Mouse (Mus musculus): Measurements from ENCODE around the gene Gpc6. TPM values are rescaled to one million over a fixed set of nuclear protein-coding genes. Genes with fewer than 3 reads are reported as not detected.

The Gpc6 gene
- polyA plus RNA-seq, 1 experiment, result 61.9 TPM

- H3K27ac ChIP-seq (ENCODE audit: insufficient read depth, low read length), result no peak overlapping the region
- no peak overlapping the region for H3K4me3 ChIP-seq (ENCODE audit: insufficient read depth, low read length)
Measured at GRCm38 (mm10) chr14:117369331-117369866, 444.3 kb downstream of the Gpc6 start.

GRCm38 (mm10) chr14:117376822-117377376 lies 451.8 kb downstream of the Gpc6 start:
- no peak overlapping the region for H3K4me3 ChIP-seq (ENCODE audit: insufficient read depth, low read length)
- no peak overlapping the region for H3K27ac ChIP-seq (ENCODE audit: insufficient read depth, low read length)
- H3K4me1 ChIP-seq (ENCODE audit: control insufficient read depth, insufficient read depth, low read length), result no peaks in the 10 kb centered on the region
- TF ChIP-seq CTCF (IDR thresholded peaks at IDR 0.05; ENCODE audit: borderline replicate concordance, insufficient read depth, low read length) (no peak), POLR2A (IDR thresholded peaks at IDR 0.05; ENCODE audit: low read depth, low read length) (no peak)

More at GRCm38 (mm10) chr14:117369331-117369866, 444.3 kb downstream of the Gpc6 start:
- no peak for TF ChIP-seq CTCF (IDR thresholded peaks at IDR 0.05; ENCODE audit: borderline replicate concordance, insufficient read depth, low read length)
- no peak for TF ChIP-seq POLR2A (IDR thresholded peaks at IDR 0.05; ENCODE audit: low read depth, low read length)
- no peaks in the 10 kb centered on the region for H3K4me1 ChIP-seq (ENCODE audit: control insufficient read depth, insufficient read depth, low read length)

- no peak overlapping the region for H3K27ac ChIP-seq (ENCODE audit: insufficient read depth, low read length)
- H3K4me3 ChIP-seq (ENCODE audit: insufficient read depth, low read length), result no peak overlapping the region
- no peaks in the 10 kb centered on the region for H3K4me1 ChIP-seq (ENCODE audit: control insufficient read depth, insufficient read depth, low read length)
- TF ChIP-seq CTCF (IDR thresholded peaks at IDR 0.05; ENCODE audit: borderline replicate concordance, insufficient read depth, low read length) (no peak), POLR2A (IDR thresholded peaks at IDR 0.05; ENCODE audit: low read depth, low read length) (no peak)
Measured at GRCm38 (mm10) chr14:117379979-117380378, 454.9 kb downstream of the Gpc6 start.

- TF ChIP-seq POLR2A (IDR thresholded peaks at IDR 0.05; ENCODE audit: low read depth, low read length) (no peak), CTCF (IDR thresholded peaks at IDR 0.05; ENCODE audit: borderline replicate concordance, insufficient read depth, low read length) (no peak)
- Histone ChIP-seq H3K4me1 (ENCODE audit: control insufficient read depth, insufficient read depth, low read length) (no peaks in the 10 kb centered on the region), H3K27ac (ENCODE audit: insufficient read depth, low read length) (peak overlapping the region; percentile 35; the same call in 1 of the 2 replicates), H3K4me3 (ENCODE audit: insufficient read depth, low read length) (no peak overlapping the region)
Measured at GRCm38 (mm10) chr14:117383188-117383587, 458.1 kb downstream of the Gpc6 start.

GRCm38 (mm10) chr14:117384096-117384770 lies 459.1 kb downstream of the Gpc6 start:
- Histone ChIP-seq H3K27ac (ENCODE audit: insufficient read depth, low read length) (no peak overlapping the region), H3K4me3 (ENCODE audit: insufficient read depth, low read length) (no peak overlapping the region), H3K4me1 (ENCODE audit: control insufficient read depth, insufficient read depth, low read length) (no peaks in the 10 kb centered on the region)
- TF ChIP-seq POLR2A (IDR thresholded peaks at IDR 0.05; ENCODE audit: low read depth, low read length), result no peak
- TF ChIP-seq CTCF (IDR thresholded peaks at IDR 0.05; ENCODE audit: borderline replicate concordance, insufficient read depth, low read length), result no peak

GRCm38 (mm10) chr14:117385731-117386270 lies 460.7 kb downstream of the Gpc6 start:
- no peak overlapping the region for H3K27ac ChIP-seq (ENCODE audit: insufficient read depth, low read length)
- TF ChIP-seq CTCF (IDR thresholded peaks at IDR 0.05; ENCODE audit: borderline replicate concordance, insufficient read depth, low read length), result no peak
- no peak for TF ChIP-seq POLR2A (IDR thresholded peaks at IDR 0.05; ENCODE audit: low read depth, low read length)
- H3K4me1 ChIP-seq (ENCODE audit: control insufficient read depth, insufficient read depth, low read length), result no peaks in the 10 kb centered on the region
- H3K4me3 ChIP-seq (ENCODE audit: insufficient read depth, low read length), result no peak overlapping the region

GRCm38 (mm10) chr14:117390794-117391320 lies 465.7 kb downstream of the Gpc6 start:
- H3K27ac ChIP-seq (ENCODE audit: insufficient read depth, low read length), result no peak overlapping the region
- no peak overlapping the region for H3K4me3 ChIP-seq (ENCODE audit: insufficient read depth, low read length)
- TF ChIP-seq POLR2A (IDR thresholded peaks at IDR 0.05; ENCODE audit: low read depth, low read length) (no peak), CTCF (IDR thresholded peaks at IDR 0.05; ENCODE audit: borderline replicate concordance, insufficient read depth, low read length) (no peak)
- H3K4me1 ChIP-seq (ENCODE audit: control insufficient read depth, insufficient read depth, low read length), result no peaks in the 10 kb centered on the region

GRCm38 (mm10) chr14:117391412-117391811 lies 466.3 kb downstream of the Gpc6 start:
- no peak overlapping the region for H3K4me3 ChIP-seq (ENCODE audit: insufficient read depth, low read length)
- no peak overlapping the region for H3K27ac ChIP-seq (ENCODE audit: insufficient read depth, low read length)

GRCm38 (mm10) chr14:117397165-117397564 lies 472.1 kb downstream of the Gpc6 start:
- Histone ChIP-seq H3K4me1 (ENCODE audit: control insufficient read depth, insufficient read depth, low read length) (no peaks in the 10 kb centered on the region), H3K27ac (ENCODE audit: insufficient read depth, low read length) (no peak overlapping the region), H3K4me3 (ENCODE audit: insufficient read depth, low read length) (no peak overlapping the region)
- TF ChIP-seq CTCF (IDR thresholded peaks at IDR 0.05; ENCODE audit: borderline replicate concordance, insufficient read depth, low read length) (no peak), POLR2A (IDR thresholded peaks at IDR 0.05; ENCODE audit: low read depth, low read length) (no peak)

More at GRCm38 (mm10) chr14:117391412-117391811, 466.3 kb downstream of the Gpc6 start:
- no peak for TF ChIP-seq POLR2A (IDR thresholded peaks at IDR 0.05; ENCODE audit: low read depth, low read length)
- no peak for TF ChIP-seq CTCF (IDR thresholded peaks at IDR 0.05; ENCODE audit: borderline replicate concordance, insufficient read depth, low read length)
- H3K4me1 ChIP-seq (ENCODE audit: control insufficient read depth, insufficient read depth, low read length), result no peaks in the 10 kb centered on the region
